Mouse (Mus musculus): ENCODE results near the gene Zdhhc1.

DNA sequence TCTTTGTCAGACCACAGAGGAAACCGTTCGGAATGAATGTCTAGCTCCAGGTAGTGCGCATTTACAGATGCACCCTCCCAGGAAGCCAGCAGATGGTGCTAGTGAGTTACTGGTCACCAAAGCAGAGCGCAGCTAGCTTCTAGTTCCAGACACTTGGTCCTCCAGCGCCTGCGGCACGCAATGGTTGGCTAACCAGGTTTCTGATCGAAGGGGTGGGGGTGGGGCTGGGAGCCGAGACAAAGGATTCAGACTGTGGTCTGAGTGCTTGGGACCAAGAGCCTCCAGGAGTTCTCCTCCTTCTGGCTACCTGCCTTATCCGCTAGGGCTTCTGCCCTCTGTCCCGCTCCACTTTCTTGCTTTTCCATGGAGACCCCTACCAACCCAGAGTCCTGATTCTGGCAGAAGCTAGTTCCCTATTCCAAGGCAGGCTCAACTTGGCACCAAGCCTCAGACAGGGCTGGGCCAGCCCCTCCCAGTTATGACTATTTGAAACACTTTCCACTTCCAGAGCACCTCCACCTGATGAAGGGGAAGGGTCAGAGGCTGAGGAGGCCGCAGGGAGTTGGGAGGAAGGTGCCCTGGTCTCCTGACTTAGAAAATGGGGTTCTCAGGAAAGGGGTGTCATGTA, 19.4 kb upstream of the Zdhhc1 start:
- TF ChIP-seq POLR2A (IDR thresholded peaks at IDR 0.05; ENCODE audit: control insufficient read depth, low read depth, low read length) = no peak
- TF ChIP-seq CTCF (IDR thresholded peaks at IDR 0.05; ENCODE audit: control insufficient read depth, insufficient read depth, insufficient replicate concordance, low read depth, low read length) = peak; percentile 84; the same call in 1 of the 2 replicates

All from testis, adult 2 months (tissue).